Comparison of ENCODE assay signal across 29 mouse cellular contexts in the genomic region with DNA sequence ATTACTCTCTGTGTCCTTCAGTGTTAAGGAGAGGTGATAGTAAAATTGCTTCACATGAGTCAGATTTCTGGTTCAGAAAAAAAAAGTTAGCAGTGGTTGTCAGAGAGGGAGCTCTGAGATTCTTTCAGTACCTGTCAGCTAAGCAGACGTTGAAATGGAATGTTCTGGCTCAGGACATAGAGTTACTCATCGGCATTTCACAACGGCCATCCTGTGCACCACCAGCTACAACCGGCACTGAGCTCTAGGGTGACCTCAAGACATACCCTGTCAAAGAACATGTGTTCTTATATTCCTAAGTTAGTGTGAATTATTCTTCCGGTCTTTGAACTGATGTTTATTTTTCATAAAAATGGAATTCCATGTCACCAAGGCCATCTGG. TPM values are rescaled to one million over a fixed set of nuclear protein-coding genes. Genes with fewer than 3 reads are reported as not detected.
DNase-seq lines count a peak whose midpoint lies in the region; ATAC-seq and TF ChIP-seq lines count a peak whose summit lies in the region.
"Had no signal": no experiment of that assay in that cellular context is flagged by ENCODE, and none has a peak within 500 bp of the region (broad histone marks: within the 10 kb centered on the region; RNA-seq: fewer than 3 reads in every experiment).

No protein-coding gene starts in this region.

- TF ChIP-seq EP300 in lung, postnatal 0 days (IDR thresholded peaks at IDR 0.05), result peak; percentile 49; the same call in 1 of the 2 replicates

- ATAC-seq in lung, postnatal 0 days, result peak; percentile 52; the same call in 1 of the 2 replicates
- ATAC-seq in megakaryocyte progenitor cell, adult 5-6 weeks (replicated peaks; ENCODE audit: poor library complexity), result peak; percentile 45; the same call in 1 of the 2 replicates
- no peak for ATAC-seq in hindbrain, embryonic 11.5 days (ENCODE audit: low FRiP score)
- ATAC-seq: forebrain, embryonic 16.5 days; intestine, postnatal 0 days; midbrain, embryonic 15.5 days had no signal

- TF ChIP-seq CTCF in lung, postnatal 0 days (IDR thresholded peaks at IDR 0.05), result no peak
- no peak for TF ChIP-seq CTCF in lung, adult 2 months (IDR thresholded peaks at IDR 0.05; ENCODE audit: insufficient read depth, low read length)
- TF ChIP-seq CTCF in bone marrow macrophage, adult 2 months (IDR thresholded peaks at IDR 0.05; ENCODE audit: low read depth, low read length), result no peak

- H3K9me3 ChIP-seq in lung, postnatal 0 days (ENCODE audit: low read length), result no peaks in the 10 kb centered on the region
- H3K9me3 ChIP-seq in hindbrain, embryonic 11.5 days (ENCODE audit: control insufficient read depth, low read length), result no peaks in the 10 kb centered on the region
- H3K9me3 ChIP-seq: embryonic facial prominence, embryonic 12.5 days; G1E; liver, embryonic 13.5 days; lung, embryonic 15.5 days; midbrain, embryonic 15.5 days; neural tube, embryonic 15.5 days had no signal

- TF ChIP-seq POLR2A in lung, adult 2 months (IDR thresholded peaks at IDR 0.05; ENCODE audit: borderline replicate concordance, extremely low read depth, low read depth, low read length), result no peak
- no peak for TF ChIP-seq POLR2A in bone marrow macrophage, adult 2 months (IDR thresholded peaks at IDR 0.05; ENCODE audit: borderline replicate concordance, low read depth, low read length)

- no peaks in the 10 kb centered on the region for H3K27me3 ChIP-seq in lung, postnatal 0 days (replicated peaks; ENCODE audit: insufficient read depth, low read length)
- H3K27me3 ChIP-seq in hindbrain, embryonic 11.5 days (ENCODE audit: control insufficient read depth, insufficient read depth, low read length), result no peaks in the 10 kb centered on the region
- H3K27me3 ChIP-seq: embryonic facial prominence, embryonic 12.5 days; liver, embryonic 13.5 days; lung, embryonic 15.5 days; midbrain, embryonic 15.5 days; neural tube, embryonic 15.5 days had no signal

- no peaks in the 10 kb centered on the region for H3K36me3 ChIP-seq in lung, postnatal 0 days (ENCODE audit: insufficient read depth, low read length)
- no peaks in the 10 kb centered on the region for H3K36me3 ChIP-seq in hindbrain, embryonic 11.5 days (ENCODE audit: control insufficient read depth, insufficient read depth, low read length)
- H3K36me3 ChIP-seq: embryonic facial prominence, embryonic 12.5 days; G1E; liver, embryonic 13.5 days; lung, embryonic 15.5 days; midbrain, embryonic 15.5 days had no signal

- no peak overlapping the region for H3K4me3 ChIP-seq in lung, postnatal 0 days (ENCODE audit: low read depth, low read length)
- no peak overlapping the region for H3K4me3 ChIP-seq in lung, adult 2 months (replicated peaks; ENCODE audit: extremely low read depth, low read depth, low read length)
- peak overlapping the region; percentile 45; the same call in 1 of the 2 replicates for H3K4me3 ChIP-seq in bone marrow macrophage, adult 2 months (ENCODE audit: insufficient read depth, low read length)
- no peak overlapping the region for H3K4me3 ChIP-seq in hindbrain, embryonic 11.5 days (ENCODE audit: low read depth, low read length)
- H3K4me3 ChIP-seq: embryonic facial prominence, embryonic 12.5 days; erythroblast, embryonic 14.5 days; layer of hippocampus, adult 2 months; liver, embryonic 13.5 days; lung, embryonic 15.5 days; midbrain, embryonic 15.5 days; neural tube, embryonic 15.5 days had no signal

- no peak overlapping the region for H3K27ac ChIP-seq in lung, postnatal 0 days (ENCODE audit: low read length)
- peak overlapping the region; percentile 99 for H3K27ac ChIP-seq in bone marrow macrophage, adult 2 months (ENCODE audit: insufficient read depth, low read depth, low read length)
- no peak overlapping the region for H3K27ac ChIP-seq in hindbrain, embryonic 11.5 days (ENCODE audit: low read depth, low read length)
- H3K27ac ChIP-seq: embryonic facial prominence, embryonic 12.5 days; hindbrain, embryonic 14.5 days; layer of hippocampus, adult 2 months; liver, embryonic 13.5 days; lung, embryonic 15.5 days; midbrain, embryonic 15.5 days; neural tube, embryonic 15.5 days had no signal

- no peak overlapping the region for H3K9ac ChIP-seq in lung, postnatal 0 days (replicated peaks; ENCODE audit: low read depth)
- no peak overlapping the region for H3K9ac ChIP-seq in hindbrain, embryonic 11.5 days (ENCODE audit: low read depth, low read length)
- H3K9ac ChIP-seq: embryonic facial prominence, embryonic 12.5 days; hindbrain, embryonic 14.5 days; liver, embryonic 13.5 days; lung, embryonic 15.5 days; midbrain, embryonic 15.5 days; neural tube, embryonic 15.5 days had no signal

- whole genome bisulfite sequencing in lung, postnatal 0 days, result 46% methylated on average over 5 of the region's 5 CpGs
- WGBS in lung, adult 2 months, result 48% methylated on average over 5 of the region's 5 CpGs
- 80% methylated on average over 5 of the region's 5 CpGs for WGBS in hindbrain, embryonic 11.5 days

- no peak overlapping the region for H3K4me2 ChIP-seq in lung, postnatal 0 days (replicated peaks; ENCODE audit: low read depth, low read length)
- H3K4me2 ChIP-seq in hindbrain, embryonic 11.5 days (replicated peaks; ENCODE audit: low read depth, low read length), result no peak overlapping the region
- H3K4me2 ChIP-seq: embryonic facial prominence, embryonic 12.5 days; heart, embryonic 11.5 days; hindbrain, embryonic 14.5 days; liver, embryonic 13.5 days; lung, embryonic 15.5 days; midbrain, embryonic 15.5 days; neural tube, embryonic 15.5 days had no signal

- 0 out of 2 replicates have a peak, but pooled peaks cover 3% of the 10 kb centered on the region for H3K4me1 ChIP-seq in lung, postnatal 0 days (ENCODE audit: insufficient read depth, low read depth, low read length)
- H3K4me1 ChIP-seq in lung, adult 2 months (ENCODE audit: control insufficient read depth, insufficient read depth, low read length), result 0 out of 2 replicates have a peak, but pooled peaks cover 3% of the 10 kb centered on the region
- H3K4me1 ChIP-seq in bone marrow macrophage, adult 2 months (ENCODE audit: control insufficient read depth, insufficient read depth, low read length), result peaks cover 57% of the 10 kb centered on the region
- H3K4me1 ChIP-seq in hindbrain, embryonic 11.5 days (replicated peaks; ENCODE audit: control insufficient read depth, insufficient read depth, low read length), result no peaks in the 10 kb centered on the region
- H3K4me1 ChIP-seq: liver, embryonic 13.5 days; midbrain, embryonic 15.5 days; neural tube, embryonic 15.5 days had no signal

- peak; percentile 49 to 57 for DNase-seq in adrenal gland, postnatal 36 days
- DNase-seq in adrenal gland, postnatal 25 days, result no peak
- DNase-seq in lung, postnatal 0 days (ENCODE audit: low spot score), result peak; percentile 55
- DNase-seq in lung, adult 2 months, result no peak
- DNase-seq in kidney, adult 18-20 months, result no peak
- no peak for DNase-seq in hindbrain, embryonic 11.5 days (ENCODE audit: low spot score)
- DNase-seq: cerebellum, adult 8-10 months; cerebellum, postnatal 36 days; gastrocnemius, postnatal 14 days; heart, postnatal 4 days; kidney, postnatal 36 days; layer of hippocampus, postnatal 36 days; left cerebral cortex, postnatal 4 days; liver, embryonic 13.5 days; retina, postnatal 1 day; right cerebral cortex, postnatal 14 days had no signal

RNA-seq across cellular contexts. Expression of gene Ankrd55, which starts 55.4 kb away (rescaled TPM):
- 10 to 100 TPM in 1 of 2 experiments, under 1 TPM in 1; 0.46 to 22.1 TPM for total RNA-seq in adrenal gland, postnatal 36 days (2021)
- 12.2 and 23.4 TPM in 2 replicates for total RNA-seq in adrenal gland, postnatal 25 days (2021)
- 0.23 TPM in 1 of 2 replicates, not detected in the other for polyA plus RNA-seq in lung, postnatal 0 days (2015; fragmentation: Nextera tagmentation; extraction: Ambion mirVana)
- polyA plus RNA-seq in lung, adult 2 months (2012; rRNA removed), result 0.07 and 0.15 TPM in 2 replicates
- 3.0 and 3.2 TPM in 2 replicates for polyA plus RNA-seq in bone marrow macrophage, adult 2 months (2012; ENCODE audit: insufficient read depth, insufficient read length, missing spikeins)
- total RNA-seq in megakaryocyte progenitor cell, adult 5-6 weeks (2015), result not detected in 2 replicates
- total RNA-seq in megakaryocyte progenitor cell, adult 5-6 weeks (2017), result not detected in 2 replicates
- 1.7 TPM in 2 replicates for polyA plus RNA-seq in hindbrain, embryonic 11.5 days (2014; fragmentation: Nextera tagmentation; extraction: Ambion mirVana)
- total RNA-seq: heart, postnatal 4 days had no signal
- polyA plus RNA-seq: erythroblast, embryonic 14.5 days; G1E; lung, embryonic 15.5 days had no signal

Comparison
In these comparisons a context has a peak if more than half of its experiments do, and no peak if none do; other contexts are left out.
1. DNase-seq: peak in adrenal gland, postnatal 36 days (2 of 2) and lung, postnatal 0 days (single experiment); none in adrenal gland, postnatal 25 days (single experiment), lung, adult 2 months (single experiment), kidney, adult 18-20 months (single experiment) and hindbrain, embryonic 11.5 days (single experiment).